Mouse (Mus musculus) heart, postnatal 4 days (tissue): ENCODE data around the gene Rrp36. TPM values are rescaled to one million over a fixed set of nuclear protein-coding genes. Genes with fewer than 3 reads are reported as not detected.

ENCODE experiments used
- DNase-seq: peaks from one replicate; pipeline ENCODE4 v3.0.0; 2021
- total RNA-seq, 2 experiments: library from RNA; stranded (reverse); gene quantifications; 2 replicates each; pipeline ENCODE4 v1.2.3; 2021

Rrp36 gene
- total RNA-seq, 2 experiments from 2014 or later, result 16.7 TPM

GRCm38 (mm10) chr17:46682654-46683389 is 8.7 kb upstream of the Rrp36 start:
- DNase-seq, result no peak

- no peak for DNase-seq
Measured at GRCm38 (mm10) chr17:46681466-46682118, 7.4 kb upstream of the Rrp36 start.

DNA sequence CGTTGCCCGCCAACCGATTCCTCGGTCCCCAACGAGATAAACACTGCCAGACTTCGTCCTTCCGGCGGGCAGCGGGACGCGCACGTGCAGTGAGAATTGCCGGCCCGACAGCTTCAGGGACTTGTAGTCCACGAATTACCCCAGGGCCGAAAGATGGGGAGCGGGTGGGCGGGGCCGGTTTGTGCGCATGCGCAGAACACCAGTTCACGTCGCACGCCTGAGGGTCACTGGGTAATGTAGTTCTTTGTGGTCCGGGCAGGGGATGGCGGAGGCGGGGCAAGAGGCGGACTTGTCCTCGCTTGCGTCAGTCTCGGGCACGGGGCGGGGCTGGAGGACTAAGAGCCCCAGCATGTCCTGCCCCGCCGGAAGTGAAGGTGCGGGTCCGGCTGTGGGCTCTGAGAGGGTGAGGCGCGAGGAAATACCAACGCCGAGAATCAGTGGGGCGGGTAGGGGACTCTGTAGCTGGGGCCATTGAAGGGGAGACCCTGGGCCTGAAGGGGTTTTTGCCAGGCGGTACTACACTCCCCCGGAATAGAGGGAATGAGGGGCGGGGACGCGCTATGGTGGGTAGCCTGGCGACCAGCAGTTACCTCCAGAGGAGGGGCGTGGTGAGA is 6.7 kb upstream of the Rrp36 start, which contains the start of gene Klhdc3:
Klhdc3 (minus strand) TSS at position 155 of the 614 bp plus-strand sequence.
- peak; percentile 98 for DNase-seq

DNA sequence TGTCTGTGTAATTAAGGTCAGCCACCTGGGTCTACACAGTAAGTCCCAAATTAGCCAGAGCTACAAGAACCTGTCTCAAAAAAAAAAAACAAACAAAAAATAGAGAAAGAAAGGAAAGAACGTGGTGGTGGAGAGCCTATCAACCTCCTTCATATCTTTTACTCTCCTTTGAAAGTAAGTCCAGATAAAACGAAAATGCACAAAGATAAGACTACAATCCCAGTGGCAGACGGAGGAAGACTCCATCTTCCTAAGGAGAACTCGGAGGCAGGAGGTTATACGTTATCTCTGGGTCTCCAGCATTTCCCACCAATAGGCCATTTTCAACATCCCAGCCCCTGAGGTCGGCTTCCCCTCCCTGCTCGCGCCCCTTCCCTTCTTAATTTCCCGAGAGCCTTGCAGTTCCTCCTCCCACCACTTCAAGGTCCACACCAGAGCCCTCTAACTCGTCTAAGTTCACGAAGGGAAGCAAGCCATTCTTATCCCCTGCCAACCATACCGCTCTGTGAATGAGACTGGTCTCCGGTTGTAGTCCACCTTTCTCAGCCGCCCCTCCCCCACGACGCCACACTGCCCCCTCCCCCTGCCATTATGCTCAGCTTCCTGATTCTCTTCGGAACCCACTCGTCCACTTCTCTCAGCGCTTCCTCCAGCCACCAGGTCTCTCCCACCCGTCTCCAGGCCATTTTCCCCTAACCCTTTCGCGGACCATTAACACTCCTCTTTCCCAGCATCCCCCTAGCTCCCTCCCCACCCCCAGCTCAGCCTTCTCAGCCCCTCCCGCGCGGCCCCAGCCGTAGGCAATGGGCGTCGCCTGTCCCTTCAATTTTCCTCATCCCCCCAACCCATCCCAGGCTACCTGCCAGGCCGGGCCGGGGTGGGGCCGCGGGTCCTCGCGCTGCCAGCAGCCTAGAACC is 5.9 kb upstream of the Rrp36 start:
- DNase-seq, result peak; percentile 73

DNA sequence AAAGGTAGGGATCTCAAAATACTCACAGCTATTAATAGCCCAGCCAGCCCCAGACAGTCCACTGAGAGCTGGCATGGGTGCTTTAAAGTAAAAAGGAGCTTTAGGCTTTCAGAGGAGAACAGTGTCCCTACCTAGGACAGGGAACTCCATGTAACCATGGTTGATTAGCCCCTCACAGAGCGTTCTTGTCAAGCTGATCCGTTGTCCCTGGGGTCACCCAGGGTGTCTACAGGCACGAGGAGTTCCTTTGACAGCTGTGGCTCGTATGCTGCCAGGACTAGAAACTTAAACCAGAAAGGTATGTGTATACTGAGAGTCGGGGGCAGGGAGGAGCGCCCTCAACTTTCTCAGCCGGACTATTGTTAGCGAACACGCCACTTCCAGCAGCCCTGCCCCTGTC is 4.8 kb upstream of the Rrp36 start:
- DNase-seq, result no peak

DNA sequence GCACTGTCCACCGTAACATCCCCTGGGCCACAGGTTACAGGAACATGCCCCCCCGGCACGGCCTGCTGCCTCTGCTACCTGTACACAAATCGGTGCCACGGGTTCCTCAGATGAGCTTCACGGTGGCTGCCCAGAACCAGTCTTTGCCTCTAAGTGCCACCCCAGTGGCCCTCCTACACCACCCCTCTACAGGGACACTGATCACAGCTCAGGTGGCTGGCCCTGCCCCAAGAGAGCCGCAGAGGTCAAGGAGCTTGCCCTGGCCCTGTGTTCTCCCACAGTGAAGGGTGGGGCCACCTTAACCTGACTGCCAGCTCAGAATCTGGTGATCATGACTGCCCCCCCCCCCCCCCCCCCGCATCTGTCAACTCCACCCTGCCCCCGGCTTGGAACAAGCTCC is 4.3 kb upstream of the Rrp36 start, which contains the start of gene Mea1:
Mea1 (plus strand) TSS at position 378 of the 400 bp plus-strand sequence.
- DNase-seq, result peak; percentile 45

DNA sequence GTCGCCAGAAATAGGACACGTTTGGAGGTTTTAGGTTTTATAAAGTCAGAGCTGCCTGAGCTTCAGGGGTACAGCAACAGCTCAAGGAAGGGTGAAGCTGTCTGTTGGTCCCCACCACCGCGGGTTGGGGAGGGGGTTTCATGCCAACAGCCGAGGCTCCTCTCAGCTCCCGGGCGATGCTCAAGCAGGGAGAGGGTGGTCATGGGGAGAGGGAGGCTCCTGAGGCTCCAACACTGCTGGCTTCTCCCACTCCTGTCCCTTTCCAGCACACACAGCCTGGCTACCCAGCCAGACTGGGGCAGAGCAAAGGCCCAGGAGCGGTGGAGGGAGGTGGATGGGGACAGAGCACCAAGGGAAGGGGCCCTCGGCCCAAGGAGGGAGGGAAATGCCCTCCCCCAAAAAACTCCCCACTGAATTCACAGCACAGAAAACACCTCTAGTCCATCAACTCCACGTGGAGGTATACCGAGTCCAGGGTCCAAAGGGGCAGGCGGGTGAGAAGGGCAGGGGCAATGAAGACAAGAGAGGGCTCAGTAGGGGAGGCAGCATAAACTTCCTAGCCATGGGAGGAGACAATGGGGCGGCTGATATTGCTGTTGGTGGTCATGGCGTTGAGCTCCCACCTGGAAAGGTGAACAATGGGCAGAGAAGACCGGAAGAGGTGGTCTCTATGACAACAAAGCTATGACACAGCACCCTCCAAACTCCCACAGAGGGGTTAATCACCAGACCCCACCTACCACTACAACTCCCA is 555 bp upstream of the Rrp36 start:
- no peak for DNase-seq

DNA sequence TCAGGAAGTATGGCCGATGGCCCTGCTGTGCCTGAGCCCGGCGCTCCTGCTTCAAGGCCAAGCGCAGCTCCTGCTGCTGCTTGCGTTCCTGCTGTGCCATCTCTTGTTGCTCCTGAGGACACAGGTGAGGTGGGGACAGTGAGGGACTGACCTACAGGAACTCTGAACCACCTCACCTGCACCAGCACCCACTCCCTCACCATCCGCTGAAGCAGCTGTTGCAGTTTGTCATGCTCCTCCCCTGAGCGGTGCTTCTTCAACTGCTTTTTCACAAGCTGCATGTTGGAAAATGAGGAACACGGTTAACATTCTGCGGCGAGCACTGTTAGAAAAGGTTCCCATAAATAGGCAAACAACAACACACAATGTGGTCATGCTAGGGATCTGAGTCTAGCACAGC is 4.2 kb downstream of the Rrp36 start:
- DNase-seq, result no peak

DNA sequence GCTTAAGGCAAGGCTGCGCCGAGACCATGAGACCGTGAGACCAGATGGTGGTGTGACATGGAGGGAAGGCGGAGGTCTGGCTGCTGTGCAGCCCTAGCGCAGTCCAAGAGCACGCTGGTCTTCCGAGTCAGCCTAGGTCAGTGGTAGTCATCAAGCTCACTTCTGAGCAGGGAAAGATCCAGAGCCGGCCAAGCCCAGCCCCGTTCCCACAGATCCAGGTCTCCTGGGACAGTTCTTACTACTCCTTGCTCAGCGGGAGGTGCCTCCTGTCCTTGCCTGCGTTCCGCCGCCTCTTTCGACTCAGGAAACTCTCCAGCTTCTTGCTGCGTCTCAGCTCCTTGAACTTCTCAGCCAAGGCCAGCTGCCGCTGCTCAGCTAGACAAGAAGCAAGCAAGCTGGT is 6.4 kb downstream of the Rrp36 start:
- DNase-seq, result no peak

- DNase-seq, result peak; percentile 49
Measured at GRCm38 (mm10) chr17:46662730-46663129, 11.4 kb downstream of the Rrp36 start.

DNA sequence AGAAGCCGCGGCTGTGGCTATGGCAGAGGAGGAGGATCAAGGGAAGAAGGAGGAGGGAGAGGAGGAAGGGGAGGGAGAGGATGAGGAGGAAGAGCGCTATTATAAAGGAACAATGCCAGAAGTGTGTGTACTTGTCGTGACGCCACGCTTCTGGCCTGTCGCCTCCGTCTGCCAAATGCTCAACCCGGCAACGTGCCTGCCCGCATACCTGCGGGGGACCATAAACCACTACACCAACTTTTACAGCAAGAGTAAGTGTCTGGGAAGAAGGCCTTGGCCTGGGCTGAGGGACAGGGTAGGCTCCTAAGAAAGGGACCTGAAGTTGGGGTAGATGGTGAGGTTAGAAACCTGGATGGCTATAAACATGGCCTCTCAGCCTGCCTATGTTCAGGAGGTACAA is 12.2 kb downstream of the Rrp36 start:
- no peak for DNase-seq

- no peak for DNase-seq
Measured at GRCm38 (mm10) chr17:46661351-46661750, 12.8 kb downstream of the Rrp36 start.

GRCm38 (mm10) chr17:46656054-46656453 is 18.1 kb downstream of the Rrp36 start:
- DNase-seq, result no peak

DNA sequence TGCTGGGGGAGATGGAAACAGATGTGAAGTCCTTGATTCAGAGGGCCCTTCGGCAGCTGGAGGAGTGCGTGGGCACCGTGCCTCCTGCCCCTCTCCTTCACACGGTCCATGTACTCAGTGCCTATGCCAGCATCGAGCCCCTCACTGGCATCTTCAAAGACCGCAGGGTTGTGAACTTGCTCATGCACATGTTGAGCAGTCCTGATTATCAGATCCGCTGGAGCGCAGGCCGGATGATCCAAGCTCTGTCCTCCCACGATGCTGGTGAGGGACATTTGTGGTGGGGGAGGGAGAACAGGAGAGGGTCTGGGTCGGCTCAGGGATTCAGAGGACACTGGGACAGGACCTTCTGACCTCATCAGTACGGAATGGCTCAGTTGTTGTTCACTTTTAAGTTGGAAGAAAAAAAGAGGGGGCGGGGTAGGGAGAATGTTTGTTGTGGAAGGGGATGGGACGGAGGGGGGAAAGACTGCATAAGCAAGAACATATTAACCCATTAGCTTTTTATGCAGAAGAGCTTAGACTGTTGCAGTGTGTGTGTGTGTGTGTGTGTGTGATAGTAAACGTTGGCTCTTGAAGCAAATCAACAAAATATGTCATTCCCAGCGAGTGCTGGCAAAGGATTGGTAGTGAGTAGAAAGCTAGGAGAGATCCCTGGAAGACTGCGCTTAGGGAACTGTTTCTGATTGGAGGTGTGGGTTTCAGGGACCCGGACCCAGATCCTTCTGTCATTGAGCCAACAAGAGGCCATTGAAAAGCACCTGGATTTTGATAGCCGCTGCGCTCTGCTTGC is 22.2 kb downstream of the Rrp36 start:
- no peak for DNase-seq

DNA sequence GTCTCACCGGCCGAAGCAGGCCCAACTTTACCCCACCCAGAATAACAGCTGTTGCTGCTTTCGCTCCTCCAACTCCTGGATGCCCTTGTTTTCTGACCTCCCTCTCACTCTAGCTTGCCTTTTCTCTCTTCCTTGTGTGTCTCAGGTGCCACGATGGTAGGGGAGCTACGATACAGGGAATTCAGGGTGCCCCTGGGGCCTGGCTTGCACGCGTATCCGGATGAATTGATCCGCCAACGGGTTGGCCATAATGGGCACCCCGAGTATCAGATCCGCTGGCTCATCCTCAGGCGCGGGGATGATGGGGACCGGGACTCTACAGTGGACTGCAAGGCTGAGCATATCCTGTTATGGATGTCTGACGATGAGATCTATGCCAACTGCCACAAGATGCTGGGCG is 22.9 kb downstream of the Rrp36 start:
- DNase-seq, result no peak

DNA sequence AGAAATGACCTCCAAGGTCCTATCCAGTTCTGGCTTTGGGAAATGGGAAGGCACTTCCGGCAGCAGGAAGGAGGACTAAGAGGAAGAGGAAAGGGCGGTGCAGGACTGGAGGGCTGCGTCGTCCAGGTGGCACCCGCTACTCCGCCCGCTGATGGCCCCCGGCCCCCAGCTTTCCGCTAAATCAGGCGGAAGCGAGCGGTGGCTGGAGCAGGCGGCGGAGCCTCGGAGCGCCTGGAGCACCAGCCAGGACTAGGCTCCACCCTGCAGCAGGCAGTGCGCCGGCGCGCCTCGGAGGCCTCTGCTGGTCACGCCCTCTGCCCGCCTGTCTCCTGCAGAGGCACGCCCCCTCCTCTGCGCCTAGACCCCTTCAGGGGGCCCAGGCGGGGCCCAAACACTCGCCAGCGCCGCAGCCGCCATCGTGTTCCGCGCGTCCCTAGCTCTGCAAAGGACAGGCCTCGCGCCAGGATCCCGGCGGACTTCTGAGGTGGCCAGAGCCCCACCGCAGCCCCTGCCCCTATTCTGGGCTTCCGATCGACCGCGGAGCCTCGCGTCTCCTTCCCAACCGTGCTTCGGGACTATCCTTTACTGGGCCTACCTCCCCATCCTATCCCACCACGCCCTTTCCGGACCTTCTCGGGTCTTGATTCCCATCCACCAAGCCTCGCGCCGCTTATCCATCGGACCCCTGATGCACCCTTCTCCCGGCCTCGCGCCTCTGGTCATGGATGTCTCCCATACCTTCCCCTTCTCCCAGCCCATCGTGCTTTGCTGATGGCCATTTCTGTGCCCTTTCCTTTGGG is 23.7 kb downstream of the Rrp36 start, which contains the start of gene Cul7:
Cul7 (plus strand) TSS at position 106 of the 800 bp plus-strand sequence.
- DNase-seq, result peak; percentile 95

- DNase-seq, result peak; percentile 44
Measured at GRCm38 (mm10) chr17:46649811-46650210, 24.3 kb downstream of the Rrp36 start.

DNA sequence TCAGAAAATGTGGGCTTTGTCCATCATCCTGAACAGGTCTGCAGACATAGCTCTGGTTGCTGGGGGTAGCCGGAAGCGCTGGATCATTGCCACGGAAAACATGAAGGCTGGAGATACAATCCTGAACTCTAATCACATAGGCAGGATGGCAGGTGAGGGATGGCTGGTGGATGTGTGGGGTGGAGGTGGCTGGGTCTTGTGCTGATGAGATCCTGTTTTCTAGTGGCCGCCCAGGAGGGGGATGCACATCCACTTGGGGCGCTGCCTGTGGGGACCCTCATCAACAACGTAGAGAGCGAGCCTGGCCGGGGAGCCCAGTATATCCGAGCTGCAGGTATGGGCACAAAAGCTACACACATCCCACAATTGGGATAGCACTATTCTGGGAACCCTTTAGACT is 25.7 kb downstream of the Rrp36 start:
- DNase-seq, result no peak

GRCm38 (mm10) chr17:46647279-46647678 is 26.9 kb downstream of the Rrp36 start:
- no peak for DNase-seq

GRCm38 (mm10) chr17:46646322-46646662 is 27.9 kb downstream of the Rrp36 start:
- no peak for DNase-seq
